Mouse (Mus musculus) CH12.LX (cell line): Measurements from ENCODE around the gene Enkd1.

Source experiments
- CTCF ChIP-seq, 2 experiments: IDR thresholded peaks in 1 of 2; conservative IDR thresholded peaks in 1 of 2; 2 replicates each; pipeline ENCODE4 v1.5.1; 2011 to 2012; ENCODE audit warnings: low read depth in 2 of 2, low read length in 2 of 2, improper control_type of control experiment in 1 of 2, inconsistent platforms in 1 of 2, mild to moderate bottlenecking in 1 of 2, moderate library complexity in 1 of 2
- EP300 ChIP-seq: IDR thresholded peaks from 2 replicates; pipeline ENCODE4 v1.6.1; 2011; ENCODE audit warnings: low read length, improper control_type of control experiment
- GABPA ChIP-seq: IDR thresholded peaks from 2 replicates; pipeline ENCODE4 v1.6.1; 2012; ENCODE audit warnings: low read depth, low read length, improper control_type of control experiment, inconsistent platforms; ENCODE audit not compliant: insufficient replicate concordance
- JUN ChIP-seq: IDR thresholded peaks from 2 replicates; pipeline ENCODE4 v1.6.1; 2011; ENCODE audit warnings: low read depth, mild to moderate bottlenecking, low read length, improper control_type of control experiment, moderate library complexity; ENCODE audit not compliant: insufficient read depth
- KAT2A ChIP-seq: IDR thresholded peaks from 2 replicates; pipeline ENCODE4 v1.6.1; 2012; ENCODE audit warnings: low read length, improper control_type of control experiment, inconsistent platforms; ENCODE audit not compliant: insufficient replicate concordance
- MAFK ChIP-seq: IDR thresholded peaks from 2 replicates; pipeline ENCODE4 v1.6.1; 2011; ENCODE audit warnings: low read length, improper control_type of control experiment; ENCODE audit not compliant: insufficient replicate concordance
- MAX ChIP-seq: IDR thresholded peaks from 2 replicates; pipeline ENCODE4 v1.6.1; 2011; ENCODE audit warnings: low read length, improper control_type of control experiment
- POLR2A ChIP-seq: IDR thresholded peaks from 2 replicates; pipeline ENCODE4 v1.6.1; 2011; ENCODE audit warnings: low read depth, mild to moderate bottlenecking, improper control_type of control experiment, low read length
- RAD21 ChIP-seq: IDR thresholded peaks from 2 replicates; pipeline ENCODE4 v1.6.1; 2011; ENCODE audit warnings: low read depth, mild to moderate bottlenecking, low read length, improper control_type of control experiment, moderate library complexity
- ZMIZ1 ChIP-seq: IDR thresholded peaks from 2 replicates; pipeline ENCODE4 v1.6.1; 2012; ENCODE audit warnings: low read depth, mild to moderate bottlenecking, inconsistent platforms, low read length, improper control_type of control experiment

DNA sequence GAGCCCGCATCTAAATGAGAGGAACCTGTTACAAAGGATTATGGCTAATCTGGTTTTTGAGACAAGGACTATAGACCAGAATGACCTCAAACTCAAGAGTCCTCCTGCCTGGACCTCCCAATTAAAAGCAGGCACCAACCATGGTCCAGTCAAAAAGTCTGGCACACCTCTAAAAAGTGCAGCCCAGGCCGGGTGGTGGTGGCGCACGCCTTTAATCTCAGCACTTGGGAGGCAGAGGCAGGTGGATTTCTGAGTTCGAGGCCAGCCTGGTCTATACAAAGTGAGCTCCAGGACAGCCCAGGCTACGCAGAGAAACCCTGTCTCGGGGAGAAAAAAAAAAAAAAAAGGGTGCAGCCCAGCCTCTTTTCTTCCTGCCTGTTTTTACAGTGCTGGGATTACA, 22.7 kb downstream of the Enkd1 start:
- TF ChIP-seq MAFK (no peak), JUN (no peak), CTCF (conservative IDR thresholded peaks at IDR 0.05 in 1 of 2, IDR thresholded peaks at IDR 0.05 in 1 of 2; ENCODE audit: low read depth in 2 of 2, low read length in 2 of 2) (no peak), ZMIZ1 (no peak), POLR2A (no peak), GABPA (no peak), RAD21 (no peak), MAX (no peak), EP300 (no peak), KAT2A (no peak)
